Mouse (Mus musculus): ENCODE data around the gene Gfra1. TPM values are rescaled to one million over a fixed set of nuclear protein-coding genes. Genes with fewer than 3 reads are reported as not detected.
A peak's percentile ranks its signal among the peaks of the same experiment; 100 is the strongest.

Gfra1 gene
- total RNA-seq, 1 experiment from 2014 or later: 0.40 TPM

- ATAC-seq (replicated peaks in 1 of 2; ENCODE audit: insufficient read depth in 1 of 2, low FRiP score in 2 of 2, low TSS enrichment in 1 of 2, low read depth in 1 of 2, poor library complexity in 2 of 2, severe bottlenecking in 2 of 2): peak; percentile 48 to 73
Observed at GRCm38 (mm10) chr19:58414733-58415132, 41.0 kb downstream of the Gfra1 start.

DNA sequence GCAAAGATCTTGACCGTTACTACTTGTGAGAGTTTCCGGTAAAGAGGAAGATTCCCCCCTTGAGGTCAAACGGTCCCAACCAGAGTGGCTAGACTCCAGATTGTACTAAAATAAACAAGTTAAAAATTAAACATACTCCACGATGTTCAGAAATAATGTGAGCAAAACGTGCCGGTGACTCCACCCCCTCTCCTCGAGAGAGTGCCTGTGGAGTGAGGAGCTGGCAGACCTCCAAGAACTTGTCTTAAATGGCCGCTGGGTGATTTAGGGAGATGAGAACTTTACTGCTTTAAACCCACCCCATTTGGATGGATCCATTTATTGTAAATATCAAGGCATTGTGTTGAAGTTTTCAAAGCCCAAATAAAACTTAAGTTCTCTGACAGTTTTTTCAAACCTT lies 42.4 kb downstream of the Gfra1 start:
- peak; percentile 57 to 75 for ATAC-seq (replicated peaks in 1 of 2; ENCODE audit: insufficient read depth in 1 of 2, low FRiP score in 2 of 2, low TSS enrichment in 1 of 2, low read depth in 1 of 2, poor library complexity in 2 of 2, severe bottlenecking in 2 of 2)

GRCm38 (mm10) chr19:58412811-58413210 lies 42.9 kb downstream of the Gfra1 start:
- 0 out of 4 replicates have a peak, but pooled peaks of 1 of the 2 experiments have one; percentile 8 for ATAC-seq (replicated peaks in 1 of 2; ENCODE audit: insufficient read depth in 1 of 2, low FRiP score in 2 of 2, low TSS enrichment in 1 of 2, low read depth in 1 of 2, poor library complexity in 2 of 2, severe bottlenecking in 2 of 2)

GRCm38 (mm10) chr19:58406726-58407125 lies 49.0 kb downstream of the Gfra1 start:
- ATAC-seq (replicated peaks in 1 of 2; ENCODE audit: insufficient read depth in 1 of 2, low FRiP score in 2 of 2, low TSS enrichment in 1 of 2, low read depth in 1 of 2, poor library complexity in 2 of 2, severe bottlenecking in 2 of 2): no peak

GRCm38 (mm10) chr19:58400224-58400623 lies 55.5 kb downstream of the Gfra1 start:
- no peak for ATAC-seq (replicated peaks in 1 of 2; ENCODE audit: insufficient read depth in 1 of 2, low FRiP score in 2 of 2, low TSS enrichment in 1 of 2, low read depth in 1 of 2, poor library complexity in 2 of 2, severe bottlenecking in 2 of 2)

- peak; percentile 42 to 77; a peak in 2 of 4 replicates for ATAC-seq (replicated peaks in 1 of 2; ENCODE audit: insufficient read depth in 1 of 2, low FRiP score in 2 of 2, low TSS enrichment in 1 of 2, low read depth in 1 of 2, poor library complexity in 2 of 2, severe bottlenecking in 2 of 2)
Observed at GRCm38 (mm10) chr19:58399166-58399565, 56.5 kb downstream of the Gfra1 start.

DNA sequence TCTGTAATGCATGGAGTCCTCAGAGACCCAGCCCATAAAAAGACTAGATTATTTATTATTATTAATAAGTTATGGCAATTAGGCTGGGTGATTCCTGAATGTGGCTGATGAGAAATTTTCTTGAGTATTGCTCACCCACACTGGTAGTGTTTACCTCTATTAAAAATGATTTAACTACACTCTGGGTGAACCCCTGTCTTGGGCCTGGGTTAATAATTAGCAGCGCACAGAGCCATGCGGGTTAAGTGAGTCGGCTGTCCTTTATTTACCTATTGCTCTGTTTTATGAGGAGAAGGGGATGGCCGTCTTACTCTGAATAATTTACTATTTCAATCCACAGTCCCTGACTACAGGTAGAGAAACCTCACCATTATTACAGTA lies 59.1 kb downstream of the Gfra1 start:
- no peak for ATAC-seq (replicated peaks in 1 of 2; ENCODE audit: insufficient read depth in 1 of 2, low FRiP score in 2 of 2, low TSS enrichment in 1 of 2, low read depth in 1 of 2, poor library complexity in 2 of 2, severe bottlenecking in 2 of 2)

GRCm38 (mm10) chr19:58395785-58396603 lies 59.7 kb downstream of the Gfra1 start:
- no peak for ATAC-seq (replicated peaks in 1 of 2; ENCODE audit: insufficient read depth in 1 of 2, low FRiP score in 2 of 2, low TSS enrichment in 1 of 2, low read depth in 1 of 2, poor library complexity in 2 of 2, severe bottlenecking in 2 of 2)

GRCm38 (mm10) chr19:58393121-58393520 lies 62.6 kb downstream of the Gfra1 start:
- ATAC-seq (replicated peaks in 1 of 2; ENCODE audit: insufficient read depth in 1 of 2, low FRiP score in 2 of 2, low TSS enrichment in 1 of 2, low read depth in 1 of 2, poor library complexity in 2 of 2, severe bottlenecking in 2 of 2): no peak

DNA sequence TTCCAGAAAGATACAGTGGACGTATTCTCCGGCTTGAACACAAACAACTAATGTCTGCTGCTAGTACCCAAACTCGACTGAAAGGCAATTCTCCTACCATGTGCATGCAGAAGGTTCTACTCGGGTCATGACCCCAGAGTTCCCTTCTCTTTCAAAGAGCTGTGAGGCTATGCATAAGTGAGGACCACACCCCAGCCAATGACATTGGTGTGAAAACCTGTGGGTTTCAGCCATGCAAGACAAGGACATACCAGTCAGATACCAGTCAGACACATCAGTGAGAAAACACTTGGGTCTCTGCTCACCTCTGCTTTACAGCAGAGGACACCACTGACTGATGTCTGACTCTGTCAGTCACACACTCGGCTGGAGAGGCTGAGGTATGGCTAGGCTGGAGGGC lies 63.9 kb downstream of the Gfra1 start:
- no peak for ATAC-seq (replicated peaks in 1 of 2; ENCODE audit: insufficient read depth in 1 of 2, low FRiP score in 2 of 2, low TSS enrichment in 1 of 2, low read depth in 1 of 2, poor library complexity in 2 of 2, severe bottlenecking in 2 of 2)

GRCm38 (mm10) chr19:58389466-58389865 lies 66.2 kb downstream of the Gfra1 start:
- ATAC-seq (replicated peaks in 1 of 2; ENCODE audit: insufficient read depth in 1 of 2, low FRiP score in 2 of 2, low TSS enrichment in 1 of 2, low read depth in 1 of 2, poor library complexity in 2 of 2, severe bottlenecking in 2 of 2): peak; percentile 69 to 85

GRCm38 (mm10) chr19:58388851-58389447 lies 66.8 kb downstream of the Gfra1 start:
- no peak for ATAC-seq (replicated peaks in 1 of 2; ENCODE audit: insufficient read depth in 1 of 2, low FRiP score in 2 of 2, low TSS enrichment in 1 of 2, low read depth in 1 of 2, poor library complexity in 2 of 2, severe bottlenecking in 2 of 2)

- no peak for ATAC-seq (replicated peaks in 1 of 2; ENCODE audit: insufficient read depth in 1 of 2, low FRiP score in 2 of 2, low TSS enrichment in 1 of 2, low read depth in 1 of 2, poor library complexity in 2 of 2, severe bottlenecking in 2 of 2)
Observed at GRCm38 (mm10) chr19:58383273-58383672, 72.4 kb downstream of the Gfra1 start.

DNA sequence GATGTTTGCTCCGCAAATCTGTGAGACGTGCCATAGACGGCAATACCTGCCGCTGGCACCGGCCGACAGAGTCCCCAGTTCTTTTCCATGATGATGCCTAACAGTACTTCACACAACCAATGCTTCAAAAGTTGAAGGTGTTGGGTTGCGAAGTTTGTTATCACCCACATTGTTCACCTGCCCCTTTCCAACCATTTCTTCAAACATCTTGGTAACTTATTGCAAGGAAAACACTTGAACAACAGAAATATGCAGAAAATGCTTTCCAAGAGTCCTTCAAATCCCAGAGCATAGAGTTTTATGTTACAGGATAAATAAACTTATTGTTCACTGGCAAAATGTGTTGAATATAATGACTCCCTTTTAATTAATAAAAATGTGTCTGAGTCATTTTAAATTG lies 73.2 kb downstream of the Gfra1 start:
- ATAC-seq (replicated peaks in 1 of 2; ENCODE audit: insufficient read depth in 1 of 2, low FRiP score in 2 of 2, low TSS enrichment in 1 of 2, low read depth in 1 of 2, poor library complexity in 2 of 2, severe bottlenecking in 2 of 2): no peak

- ATAC-seq (replicated peaks in 1 of 2; ENCODE audit: insufficient read depth in 1 of 2, low FRiP score in 2 of 2, low TSS enrichment in 1 of 2, low read depth in 1 of 2, poor library complexity in 2 of 2, severe bottlenecking in 2 of 2): peak in 1 of 2 experiments; percentile 6; a peak in 1 of 4 replicates
Observed at GRCm38 (mm10) chr19:58377969-58378368, 77.7 kb downstream of the Gfra1 start.

GRCm38 (mm10) chr19:58376675-58377102 lies 79.0 kb downstream of the Gfra1 start:
- peak; percentile 59 to 63 for ATAC-seq (replicated peaks in 1 of 2; ENCODE audit: insufficient read depth in 1 of 2, low FRiP score in 2 of 2, low TSS enrichment in 1 of 2, low read depth in 1 of 2, poor library complexity in 2 of 2, severe bottlenecking in 2 of 2)

DNA sequence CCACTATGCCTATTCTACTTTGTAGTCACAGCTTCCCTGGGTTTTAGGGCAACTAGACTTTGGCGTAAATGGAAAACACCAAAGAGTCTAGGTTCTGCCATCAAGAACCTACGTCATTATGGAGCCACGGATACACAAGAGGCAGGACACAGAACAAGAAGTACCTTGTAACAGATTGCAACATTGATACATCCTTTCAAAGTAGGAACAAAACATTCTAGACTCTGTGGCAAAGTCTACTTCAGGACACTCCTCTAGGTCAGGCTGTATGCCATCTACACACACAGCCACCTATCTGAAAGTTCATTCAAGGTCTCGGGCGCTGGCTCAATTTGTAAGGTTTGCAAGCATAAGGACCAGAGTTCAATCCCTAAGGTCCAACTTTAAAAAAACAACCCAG lies 81.1 kb downstream of the Gfra1 start:
- ATAC-seq (replicated peaks in 1 of 2; ENCODE audit: insufficient read depth in 1 of 2, low FRiP score in 2 of 2, low TSS enrichment in 1 of 2, low read depth in 1 of 2, poor library complexity in 2 of 2, severe bottlenecking in 2 of 2): no peak

DNA sequence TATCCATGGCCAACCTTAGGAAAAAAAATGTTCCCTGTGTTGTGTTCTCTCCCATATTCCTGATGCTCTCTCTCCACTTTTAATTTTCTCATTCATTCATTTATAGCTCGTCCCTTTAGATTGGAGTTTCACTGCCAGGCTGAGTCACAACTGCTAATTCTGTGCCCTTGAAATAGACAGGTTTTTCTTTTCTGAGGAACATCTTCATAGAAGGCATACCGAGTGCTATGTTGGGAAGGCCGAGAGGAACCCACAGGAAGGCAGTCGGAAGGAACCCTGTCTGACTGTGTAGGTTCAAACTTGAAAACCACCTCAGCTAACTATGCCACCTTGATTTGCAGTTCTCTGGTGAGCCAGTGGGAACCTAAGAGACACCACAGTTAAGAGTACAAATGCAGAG lies 81.6 kb downstream of the Gfra1 start:
- no peak for ATAC-seq (replicated peaks in 1 of 2; ENCODE audit: insufficient read depth in 1 of 2, low FRiP score in 2 of 2, low TSS enrichment in 1 of 2, low read depth in 1 of 2, poor library complexity in 2 of 2, severe bottlenecking in 2 of 2)

DNA sequence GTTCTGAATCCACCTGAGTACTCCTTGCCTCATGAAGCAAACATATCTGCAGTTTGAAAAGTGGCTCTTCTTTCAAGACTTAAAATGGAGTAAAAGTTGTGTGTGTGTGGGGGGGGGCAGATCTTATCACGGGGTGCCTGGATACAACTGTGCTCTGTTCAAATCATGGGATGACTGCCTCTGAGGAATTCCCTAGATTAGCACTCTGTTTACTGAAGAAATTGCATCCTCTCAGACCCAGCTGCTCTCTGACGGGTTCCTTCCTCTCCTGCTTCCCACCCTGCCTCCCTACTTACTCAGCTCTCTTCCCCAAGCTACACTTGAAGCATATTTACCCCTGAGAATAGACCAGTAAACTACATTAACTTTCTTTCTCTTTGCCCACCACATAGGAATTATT lies 87.2 kb downstream of the Gfra1 start:
- no peak for ATAC-seq (replicated peaks in 1 of 2; ENCODE audit: insufficient read depth in 1 of 2, low FRiP score in 2 of 2, low TSS enrichment in 1 of 2, low read depth in 1 of 2, poor library complexity in 2 of 2, severe bottlenecking in 2 of 2)

Measured in hematopoietic stem cell, adult 5-6 weeks (primary cell).